Mouse (Mus musculus) monocyte, adult 5-6 weeks (primary cell): ENCODE data around the gene Zdhhc19. TPM values are rescaled to one million over a fixed set of nuclear protein-coding genes. Genes with fewer than 3 reads are reported as not detected.

Experiments
- ATAC-seq: fragments of 153-309, 156-312 bp; replicated peaks from 2 replicates; pipeline ENCODE4 v1.8.0; 2017; ENCODE audit warnings: mild to moderate bottlenecking; ENCODE audit not compliant: low TSS enrichment, insufficient number of reproducible peaks, severe bottlenecking, poor library complexity, low FRiP score
- total RNA-seq: library from RNA; stranded (forward); fragments of 200-1000, 200-491, 200-594 nt; gene quantifications from 3 replicates; pipeline ENCODE4 v1.2.3, GENCODE M21; 2017

Zdhhc19 gene
- total RNA-seq, 1 experiment from 2014 or later: not detected

GRCm38 (mm10) chr16:32593283-32593805 lies 97.3 kb downstream of the Zdhhc19 start:
- no peak for ATAC-seq

- ATAC-seq: 0 out of 2 replicates have a peak, but pooled peaks have one; percentile 15
Observed at GRCm38 (mm10) chr16:32593916-32594315, 97.9 kb downstream of the Zdhhc19 start.

GRCm38 (mm10) chr16:32594701-32595100 lies 98.6 kb downstream of the Zdhhc19 start:
- ATAC-seq: no peak; the same call in 1 of the 2 replicates

GRCm38 (mm10) chr16:32595142-32595855 lies 99.2 kb downstream of the Zdhhc19 start:
- peak; percentile 85 for ATAC-seq

GRCm38 (mm10) chr16:32597909-32598381 lies 101.9 kb downstream of the Zdhhc19 start:
- 0 out of 2 replicates have a peak, but pooled peaks have one; percentile 9 for ATAC-seq

- ATAC-seq: no peak
Observed at GRCm38 (mm10) chr16:32599151-32599550, 103.1 kb downstream of the Zdhhc19 start.

- ATAC-seq: no peak
Observed at GRCm38 (mm10) chr16:32602193-32602685, 106.2 kb downstream of the Zdhhc19 start.

GRCm38 (mm10) chr16:32607562-32608343 lies 111.7 kb downstream of the Zdhhc19 start:
- no peak for ATAC-seq

GRCm38 (mm10) chr16:32608344-32608711 lies 112.3 kb downstream of the Zdhhc19 start:
- ATAC-seq: no peak

- peak; percentile 97 for ATAC-seq
Observed at GRCm38 (mm10) chr16:32608712-32609400, 112.8 kb downstream of the Zdhhc19 start, which contains the start of gene Tfrc. Gene Tfrc (plus strand): TSS chr16:32608920.

- ATAC-seq: no peak
Observed at GRCm38 (mm10) chr16:32609401-32609779, 113.3 kb downstream of the Zdhhc19 start.

- no peak for ATAC-seq
Observed at GRCm38 (mm10) chr16:32610460-32611255, 114.6 kb downstream of the Zdhhc19 start.

Other genes with a start within 250 kb of the Zdhhc19 start
- 11.4 to 17.4 TPM (median 14.1 TPM) in 3 replicates for gene Fbxo45, start 249.1 kb upstream of the Zdhhc19 start, total RNA-seq
- 12.4 to 18.3 TPM (median 15.3 TPM) in 3 replicates for gene Wdr53, start 249.0 kb upstream of the Zdhhc19 start, total RNA-seq
- gene Smco1, start 224.8 kb upstream of the Zdhhc19 start, total RNA-seq: not detected in 3 replicates
- gene Rnf168, start 218.8 kb upstream of the Zdhhc19 start, total RNA-seq: 25.0 to 33.0 TPM (median 27.0 TPM) in 3 replicates
- 34.8 to 52.2 TPM (median 41.0 TPM) in 3 replicates for gene Ubxn7, start 164.0 kb upstream of the Zdhhc19 start, total RNA-seq
- gene Tm4sf19, start 95.8 kb upstream of the Zdhhc19 start, total RNA-seq: not detected in 3 replicates
- 5.4 to 18.0 TPM (median 16.4 TPM) in 3 replicates for gene Tctex1d2, start 76.6 kb upstream of the Zdhhc19 start, total RNA-seq
- 58.4 to 78.2 TPM (median 76.1 TPM) in 3 replicates for gene Pcyt1a, start 65.3 kb upstream of the Zdhhc19 start, total RNA-seq
- 0.48 to 0.49 TPM in 2 of 3 replicates, not detected in the other for gene Slc51a, start 8.4 kb upstream of the Zdhhc19 start, total RNA-seq
- gene Tfrc, start 112.7 kb downstream of the Zdhhc19 start, total RNA-seq: 24.5 to 52.2 TPM (median 43.5 TPM) in 3 replicates
- gene Tnk2, start 147.6 kb downstream of the Zdhhc19 start, total RNA-seq: 16.2 to 63.7 TPM (median 26.3 TPM) in 3 replicates
- gene Muc4, start 239.6 kb downstream of the Zdhhc19 start, total RNA-seq: not detected in 3 replicates